Mouse (Mus musculus): ENCODE measurements around the gene Pld6. TPM values are rescaled to one million over a fixed set of nuclear protein-coding genes. Genes with fewer than 3 reads are reported as not detected.

The Pld6 gene
- total RNA-seq (2012; rRNA removed) = not detected in 2 replicates
- not detected in 2 replicates for total RNA-seq (2014; rRNA removed)
- not detected in 2 replicates for polyA plus RNA-seq (2012; ENCODE audit: insufficient read length, low read depth)

DNA sequence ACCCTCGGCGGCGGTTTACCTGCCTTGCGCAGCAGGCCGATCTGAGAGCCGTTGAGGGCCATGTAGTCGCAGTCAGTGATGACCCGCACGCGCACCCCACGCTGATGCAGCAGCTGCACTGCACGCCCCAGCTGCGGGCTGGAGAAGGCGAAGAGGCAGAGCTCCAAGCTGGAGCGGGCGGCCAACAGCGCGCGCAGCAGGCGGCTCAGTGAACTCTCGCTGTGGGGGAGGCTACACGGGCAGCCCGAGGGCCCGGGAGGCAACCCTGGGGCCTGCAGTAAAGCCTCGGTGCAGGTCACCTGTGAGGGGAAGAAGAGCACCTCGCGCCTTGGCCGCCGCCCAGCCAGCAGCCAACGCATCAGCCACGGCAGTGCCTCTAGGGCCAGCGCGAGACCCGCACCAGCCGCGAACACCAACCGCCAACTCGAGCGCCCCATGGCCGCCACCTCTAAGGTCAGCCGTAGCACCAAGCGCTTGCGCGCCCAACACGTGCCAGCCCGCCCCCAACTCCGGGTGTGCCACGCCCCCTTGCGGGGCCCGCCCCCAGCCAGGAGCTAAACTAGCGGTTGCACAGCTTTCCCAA, at the start of gene Pld6:
Gene Pld6, minus strand, starts transcription at position 447 of the 583 bp plus-strand sequence.
- no peak within 1 kb of the TSS for H3K27ac ChIP-seq (ENCODE audit: insufficient read depth, low read depth)
- dilution Hi-C loops (cut with MboI; ENCODE audit: extremely low pct_ligation_motif_present, extremely low pct_unique_long_range_greater_than_20kb, low sequenced_read_pairs) = loop anchor here (25.0 kb wide), 1 partner anchor 175 kb away; no protein-coding TSS in a partner anchor
- H3K4me1 ChIP-seq (ENCODE audit: control insufficient read depth in 1 of 2, insufficient read depth in 2 of 2) = peaks cover 3 to 6% of the 10 kb centered on the region in 2 experiments
- TF ChIP-seq MAZ (IDR thresholded peaks at IDR 0.05; ENCODE audit: low read depth, low read length) (no peak), MEF2A (IDR thresholded peaks at IDR 0.05; ENCODE audit: borderline replicate concordance, low read depth, low read length) (no peak), POLR2AphosphoS2 (IDR thresholded peaks at IDR 0.05; ENCODE audit: low read depth, low read length) (no peak), MAFK (IDR thresholded peaks at IDR 0.05; ENCODE audit: insufficient replicate concordance, low read length) (no peak)
- in situ Hi-C loops (cut with MboI; ENCODE audit: low pct_ligation_motif_present, low pct_unique_long_range_greater_than_20kb, low sequenced_read_pairs) = no loop called here
- H3K36me3 ChIP-seq (replicated peaks in 1 of 2; ENCODE audit: control insufficient read depth in 1 of 2, insufficient read depth in 1 of 2, low read length in 1 of 2) = peaks cover 10 to 11% of the 10 kb centered on the region in 2 experiments
- no peaks in the 10 kb centered on the region for H3K27me3 ChIP-seq (replicated peaks)
- H3K79me2 ChIP-seq (replicated peaks; ENCODE audit: control insufficient read depth, extremely low read depth, insufficient read depth, poor library complexity, severe bottlenecking) = no peaks in the 10 kb centered on the region
- H3K9me3 ChIP-seq (replicated peaks; ENCODE audit: low read length) = no peaks in the 10 kb centered on the region
- H3K9ac ChIP-seq (ENCODE audit: insufficient read depth, low read depth) = no peak within 1 kb of the TSS
- no peak within 1 kb of the TSS for H3K4me2 ChIP-seq (ENCODE audit: insufficient read depth, low read depth, poor library complexity, severe bottlenecking)
- DNase-seq (ENCODE audit: extremely low read depth) = no peak
- H3K4me3 ChIP-seq (replicated peaks in 1 of 3; ENCODE audit: low read depth in 2 of 3, low read length in 2 of 3, poor library complexity in 1 of 3) = no peak within 1 kb of the TSS

DNA sequence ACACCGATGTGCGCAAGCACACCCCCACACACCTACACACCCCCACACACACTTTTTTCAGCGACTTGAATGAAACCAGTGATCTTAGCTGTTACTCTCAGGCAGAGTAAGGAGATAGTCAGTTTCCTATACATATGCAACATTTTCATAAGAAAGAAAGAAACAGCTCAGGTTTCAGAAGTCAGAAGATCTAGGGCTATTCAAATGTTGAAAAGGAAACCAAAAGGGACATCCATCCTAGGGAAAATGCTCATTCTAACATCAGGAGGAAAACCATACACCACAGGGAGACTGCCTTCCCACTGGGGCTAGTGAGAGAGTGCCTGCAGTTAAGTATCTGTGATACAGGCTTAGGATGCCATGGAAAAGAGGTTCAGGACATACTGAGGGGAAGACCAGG, 34.2 kb upstream of the Pld6 start:
- in situ Hi-C loops (cut with MboI; ENCODE audit: low pct_ligation_motif_present, low pct_unique_long_range_greater_than_20kb, low sequenced_read_pairs) = no loop called here
- dilution Hi-C loops (cut with MboI; ENCODE audit: extremely low pct_ligation_motif_present, extremely low pct_unique_long_range_greater_than_20kb, low sequenced_read_pairs) = no loop called here

GRCm38 (mm10) chr11:59817916-59818315, 30.5 kb upstream of the Pld6 start:
- H3K9me3 ChIP-seq (replicated peaks; ENCODE audit: low read length) = no peaks in the 10 kb centered on the region
- dilution Hi-C loops (cut with MboI; ENCODE audit: extremely low pct_ligation_motif_present, extremely low pct_unique_long_range_greater_than_20kb, low sequenced_read_pairs) = no loop called here

More for the DNA sequence above, 34.2 kb upstream of the Pld6 start:
- H3K27ac ChIP-seq (ENCODE audit: insufficient read depth, low read depth) = no peak overlapping the region
- no peak overlapping the region for H3K9ac ChIP-seq (ENCODE audit: insufficient read depth, low read depth)
- H3K79me2 ChIP-seq (replicated peaks; ENCODE audit: control insufficient read depth, extremely low read depth, insufficient read depth, poor library complexity, severe bottlenecking) = peaks cover 2% of the 10 kb centered on the region; the same call in 1 of the 2 replicates
- no peaks in the 10 kb centered on the region for H3K9me3 ChIP-seq (replicated peaks; ENCODE audit: low read length)
- no peaks in the 10 kb centered on the region for H3K27me3 ChIP-seq (replicated peaks)
- peaks cover 81 to 97% of the 10 kb centered on the region in 2 experiments for H3K36me3 ChIP-seq (replicated peaks in 1 of 2; ENCODE audit: control insufficient read depth in 1 of 2, insufficient read depth in 1 of 2, low read length in 1 of 2)
- TF ChIP-seq KAT2A (IDR thresholded peaks at IDR 0.05; ENCODE audit: insufficient replicate concordance, low read length) (no peak), USF2 (conservative IDR thresholded peaks at IDR 0.05; ENCODE audit: low read depth, low read length) (no peak), IRF4 (IDR thresholded peaks at IDR 0.05; ENCODE audit: low read depth, low read length) (no peak), CHD1 (IDR thresholded peaks at IDR 0.05; ENCODE audit: low read depth, low read length) (no peak), EP300 (IDR thresholded peaks at IDR 0.05; ENCODE audit: low read length) (no peak), SIN3A (IDR thresholded peaks at IDR 0.05; ENCODE audit: low read length) (no peak), HCFC1 (IDR thresholded peaks at IDR 0.05; ENCODE audit: low read depth, low read length) (no peak), CTCF (conservative IDR thresholded peaks at IDR 0.05 in 1 of 2, IDR thresholded peaks at IDR 0.05 in 1 of 2; ENCODE audit: low read depth in 2 of 2, low read length in 2 of 2) (no peak), PAX5 (IDR thresholded peaks at IDR 0.05; ENCODE audit: low read length) (no peak)
- no peak for DNase-seq (ENCODE audit: extremely low read depth)
- H3K4me3 ChIP-seq (replicated peaks in 1 of 3; ENCODE audit: low read depth in 2 of 3, low read length in 2 of 3, poor library complexity in 1 of 3) = no peak overlapping the region
- no peaks in the 10 kb centered on the region for H3K4me1 ChIP-seq (ENCODE audit: control insufficient read depth in 1 of 2, insufficient read depth in 2 of 2)
- H3K4me2 ChIP-seq (ENCODE audit: insufficient read depth, low read depth, poor library complexity, severe bottlenecking) = no peak overlapping the region

More at GRCm38 (mm10) chr11:59817916-59818315, 30.5 kb upstream of the Pld6 start:
- no peak for DNase-seq (ENCODE audit: extremely low read depth)
- no peak overlapping the region for H3K4me2 ChIP-seq (ENCODE audit: insufficient read depth, low read depth, poor library complexity, severe bottlenecking)
- no peak for TF ChIP-seq MYC (IDR thresholded peaks at IDR 0.05; ENCODE audit: low read depth, low read length)
- no peak for TF ChIP-seq MAFK (IDR thresholded peaks at IDR 0.05; ENCODE audit: insufficient replicate concordance, low read length)
- TF ChIP-seq CHD2 (IDR thresholded peaks at IDR 0.05; ENCODE audit: low read length) = no peak
- TF ChIP-seq CHD1 (IDR thresholded peaks at IDR 0.05; ENCODE audit: low read depth, low read length) = no peak
- TF ChIP-seq NRF1 (IDR thresholded peaks at IDR 0.05; ENCODE audit: low read depth, low read length) = no peak
- TF ChIP-seq HCFC1 (IDR thresholded peaks at IDR 0.05; ENCODE audit: low read depth, low read length) = no peak
- TF ChIP-seq USF2 (conservative IDR thresholded peaks at IDR 0.05; ENCODE audit: low read depth, low read length) = no peak
- TF ChIP-seq MAX (IDR thresholded peaks at IDR 0.05; ENCODE audit: low read length) = no peak
- in situ Hi-C loops (cut with MboI; ENCODE audit: low pct_ligation_motif_present, low pct_unique_long_range_greater_than_20kb, low sequenced_read_pairs) = no loop called here
- no peaks in the 10 kb centered on the region for H3K4me1 ChIP-seq (ENCODE audit: control insufficient read depth in 1 of 2, insufficient read depth in 2 of 2)
- no peak overlapping the region for H3K27ac ChIP-seq (ENCODE audit: insufficient read depth, low read depth)
- no peaks in the 10 kb centered on the region for H3K79me2 ChIP-seq (replicated peaks; ENCODE audit: control insufficient read depth, extremely low read depth, insufficient read depth, poor library complexity, severe bottlenecking)
- no peak overlapping the region for H3K9ac ChIP-seq (ENCODE audit: insufficient read depth, low read depth)
- H3K27me3 ChIP-seq (replicated peaks) = no peaks in the 10 kb centered on the region
- H3K36me3 ChIP-seq (replicated peaks in 1 of 2; ENCODE audit: control insufficient read depth in 1 of 2, insufficient read depth in 1 of 2, low read length in 1 of 2) = peaks cover 66 to 78% of the 10 kb centered on the region in 2 experiments
- H3K4me3 ChIP-seq (replicated peaks in 1 of 3; ENCODE audit: low read depth in 2 of 3, low read length in 2 of 3, poor library complexity in 1 of 3) = no peak overlapping the region
